Mouse (Mus musculus): ENCODE measurements around the gene Mrps36. TPM values are rescaled to one million over a fixed set of nuclear protein-coding genes. Genes with fewer than 3 reads are reported as not detected.
"Not testable (repeated sequence)": the region's sequence is repeated elsewhere in the genome, so short reads cannot be mapped to it uniquely, and the experiment has no call there.

Mrps36 gene
- 246 and 254 TPM in 2 replicates for polyA plus RNA-seq (2015; fragmentation: Nextera tagmentation; extraction: Ambion mirVana)

DNA sequence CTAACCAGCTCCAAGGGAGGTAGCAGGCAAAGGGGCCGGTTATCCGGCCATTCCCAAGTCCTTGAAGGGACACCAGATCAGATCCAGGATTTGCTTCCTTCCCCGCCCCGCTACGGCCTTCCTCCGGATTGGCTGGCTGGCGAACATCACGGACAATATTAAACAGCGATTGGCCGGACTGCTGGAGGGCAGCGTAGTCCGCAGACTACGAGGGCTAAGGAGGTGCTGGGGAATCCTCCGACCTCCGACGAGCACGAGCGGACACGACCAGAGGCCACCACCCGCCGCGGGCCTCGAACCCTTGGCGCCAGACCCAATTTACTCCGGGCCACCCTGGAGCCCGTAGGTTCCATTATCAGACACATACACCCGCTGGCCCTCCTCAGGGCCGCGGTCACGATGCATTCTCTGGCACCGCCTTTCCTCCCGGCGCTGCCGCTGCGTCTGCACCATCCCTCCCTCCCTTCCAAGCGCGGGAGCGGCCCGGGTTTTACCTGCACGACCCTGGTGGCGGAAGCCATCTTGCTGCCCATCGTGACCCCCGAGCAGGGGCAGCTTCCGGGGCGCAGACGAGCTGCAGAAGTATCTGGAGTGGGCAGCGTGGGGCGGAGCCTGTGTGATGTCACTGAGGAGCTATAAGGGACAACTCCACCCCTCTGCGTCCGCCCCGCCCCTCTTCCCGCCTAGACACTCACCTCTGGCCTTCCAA lies at the start of gene Mrps36:
TSS of gene Mrps36 (minus strand) at position 624 of the 709 bp plus-strand sequence.
- no peaks in the 10 kb centered on the region for H3K36me3 ChIP-seq (ENCODE audit: control insufficient read depth, insufficient read depth)
- H3K9me3 ChIP-seq (replicated peaks; ENCODE audit: control insufficient read depth, low read length), result no peaks in the 10 kb centered on the region
- H3K27me3 ChIP-seq (ENCODE audit: control insufficient read depth, insufficient read depth, low read length), result no peaks in the 10 kb centered on the region
- H3K4me1 ChIP-seq (ENCODE audit: control insufficient read depth, insufficient read depth, low read length), result peaks cover 10% of the 10 kb centered on the region
- peak within 1 kb of the TSS; percentile 86 for H3K4me3 ChIP-seq (ENCODE audit: low read length)
- H3K9ac ChIP-seq (ENCODE audit: low read length), result peak within 1 kb of the TSS; percentile 93
- under 1% methylated on average over 52 of the region's 52 CpGs for WGBS
- H3K4me2 ChIP-seq (ENCODE audit: low read depth, low read length), result peak within 1 kb of the TSS; percentile 70
- ATAC-seq (replicated peaks; ENCODE audit: extremely low read depth, insufficient read depth, low FRiP score), result peak; percentile 95
- H3K27ac ChIP-seq (ENCODE audit: low read length), result peak within 1 kb of the TSS; percentile 99

DNA sequence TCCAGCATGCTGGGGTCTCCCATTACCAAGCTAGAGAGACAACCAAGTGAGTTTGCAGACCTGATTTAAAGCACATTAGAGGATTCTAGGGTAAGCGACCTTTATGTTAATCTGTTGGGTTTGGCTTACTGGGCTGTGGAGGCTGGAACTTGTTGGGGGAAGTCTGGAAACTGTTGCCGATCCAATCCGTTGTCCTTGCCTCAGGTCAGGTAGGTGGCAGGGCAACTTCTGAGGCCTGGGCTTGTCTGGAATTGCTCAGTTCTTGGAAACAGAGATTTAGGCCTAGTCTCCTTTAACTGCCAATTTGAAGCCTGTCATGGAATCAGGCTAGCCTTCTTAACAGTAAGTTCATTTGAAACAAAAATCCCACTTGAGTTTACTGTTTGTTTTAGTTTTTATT lies 44.6 kb upstream of the Mrps36 start:
- H3K4me3 ChIP-seq (ENCODE audit: low read length), result no peak overlapping the region
- H3K27me3 ChIP-seq (ENCODE audit: control insufficient read depth, insufficient read depth, low read length), result no peaks in the 10 kb centered on the region
- H3K9me3 ChIP-seq (replicated peaks; ENCODE audit: control insufficient read depth, low read length), result no peaks in the 10 kb centered on the region
- no peaks in the 10 kb centered on the region; the same call in 1 of the 2 replicates for H3K36me3 ChIP-seq (ENCODE audit: control insufficient read depth, insufficient read depth)
- 80% methylated on average over 3 of the region's 3 CpGs for WGBS
- H3K4me2 ChIP-seq (ENCODE audit: low read depth, low read length), result no peak overlapping the region
- ATAC-seq (replicated peaks; ENCODE audit: extremely low read depth, insufficient read depth, low FRiP score), result no peak
- H3K27ac ChIP-seq (ENCODE audit: low read length), result no peak overlapping the region
- peaks cover 14% of the 10 kb centered on the region for H3K4me1 ChIP-seq (ENCODE audit: control insufficient read depth, insufficient read depth, low read length)
- no peak overlapping the region for H3K9ac ChIP-seq (ENCODE audit: low read length)

DNA sequence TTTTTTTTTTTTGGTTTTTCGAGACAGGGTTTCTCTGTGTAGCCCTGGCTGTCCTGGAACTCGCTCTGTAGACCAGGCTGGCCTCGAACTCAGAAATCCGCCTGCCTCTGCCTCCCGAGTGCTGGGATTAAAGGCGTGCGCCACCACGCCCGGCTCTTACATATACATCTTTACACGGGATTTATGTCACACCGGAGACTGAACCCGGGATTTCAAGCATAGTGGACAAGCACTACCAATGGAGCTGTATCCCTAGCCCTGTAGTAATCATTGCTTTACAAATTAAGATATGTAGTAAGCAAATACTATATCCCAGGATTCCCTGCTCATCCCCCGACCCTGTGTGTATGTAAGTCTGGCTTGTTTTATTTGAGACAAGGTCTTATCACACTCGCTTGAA lies 43.6 kb upstream of the Mrps36 start:
- not testable (repeated sequence) for ATAC-seq (replicated peaks; ENCODE audit: extremely low read depth, insufficient read depth, low FRiP score); H3K9me3 ChIP-seq (replicated peaks; ENCODE audit: control insufficient read depth, low read length); H3K9ac ChIP-seq (ENCODE audit: low read length); H3K27ac ChIP-seq (ENCODE audit: low read length); H3K4me3 ChIP-seq (ENCODE audit: low read length); H3K4me2 ChIP-seq (ENCODE audit: low read depth, low read length); H3K36me3 ChIP-seq (ENCODE audit: control insufficient read depth, insufficient read depth); H3K27me3 ChIP-seq (ENCODE audit: control insufficient read depth, insufficient read depth, low read length)
- 95% methylated on average over 11 of the region's 14 CpGs for WGBS
- H3K4me1 ChIP-seq (ENCODE audit: control insufficient read depth, insufficient read depth, low read length), result peaks cover 23% of the 10 kb centered on the region

DNA sequence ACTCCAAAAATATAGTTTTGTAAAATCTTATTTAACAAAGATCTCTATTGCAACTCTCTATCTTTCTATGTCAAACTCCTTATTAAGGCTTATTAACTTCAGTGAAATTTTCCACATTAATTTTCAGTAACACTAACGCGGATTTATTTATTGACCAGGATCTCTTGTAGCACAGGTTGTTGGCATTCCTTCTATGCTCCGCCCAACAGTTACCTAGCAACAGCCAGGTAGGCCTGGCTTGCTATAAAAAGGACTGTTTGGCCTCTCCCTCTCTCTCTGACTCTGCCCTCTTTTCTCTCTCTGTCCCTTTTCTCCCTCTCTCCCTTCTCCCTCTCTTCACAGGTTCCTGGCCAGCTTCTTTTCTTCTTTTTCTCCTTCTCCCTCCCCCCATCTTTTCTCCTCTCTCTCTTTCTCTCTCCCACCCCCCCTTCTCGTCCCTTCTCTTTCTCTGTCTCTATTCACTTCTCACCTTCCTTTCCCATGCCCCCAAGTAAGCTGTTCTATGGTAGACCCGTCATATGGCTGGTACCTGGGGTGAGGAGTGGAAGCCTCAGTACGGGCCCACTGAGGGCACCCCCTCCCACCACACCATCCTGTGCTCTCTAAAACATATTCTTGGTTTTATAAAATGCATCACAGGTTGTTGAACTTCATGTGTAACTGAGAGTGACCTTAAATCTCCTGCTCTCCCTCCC lies 43.0 kb upstream of the Mrps36 start:
- peaks cover 4% of the 10 kb centered on the region; the same call in 1 of the 2 replicates for H3K36me3 ChIP-seq (ENCODE audit: control insufficient read depth, insufficient read depth)
- WGBS, result 77% methylated on average over 6 of the region's 6 CpGs
- no peak for ATAC-seq (replicated peaks; ENCODE audit: extremely low read depth, insufficient read depth, low FRiP score)

DNA sequence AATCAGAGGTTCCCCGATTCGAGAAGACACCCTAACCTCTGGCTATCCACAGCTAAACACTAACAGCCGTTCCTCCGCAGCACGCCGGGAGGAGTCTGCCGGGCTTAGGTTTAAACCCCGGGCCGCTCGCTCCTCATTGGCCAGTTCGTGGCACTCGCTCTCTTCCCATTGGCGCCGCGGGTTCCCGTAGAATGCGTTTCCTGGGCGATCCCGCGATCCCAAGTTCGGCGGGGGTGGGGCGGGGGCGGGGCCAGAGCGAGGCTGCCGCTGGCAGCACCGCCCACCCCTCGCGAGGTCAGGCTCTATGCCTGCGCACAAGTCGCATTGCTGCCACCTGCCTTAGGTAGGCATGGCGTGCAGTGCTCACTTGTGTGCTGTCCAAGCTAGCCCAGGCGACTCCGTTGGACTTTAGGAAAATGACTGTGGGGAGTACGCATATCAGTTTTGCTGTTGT lies 42.0 kb upstream of the Mrps36 start, which contains the start of gene Ccnb1:
TSS of gene Ccnb1 (minus strand) at position 157 of the 454 bp plus-strand sequence.
- peak within 1 kb of the TSS; percentile 75 for H3K27ac ChIP-seq (ENCODE audit: low read length)
- peak within 1 kb of the TSS; percentile 91 for H3K9ac ChIP-seq (ENCODE audit: low read length)
- H3K4me1 ChIP-seq (ENCODE audit: control insufficient read depth, insufficient read depth, low read length), result peaks cover 24% of the 10 kb centered on the region
- WGBS, result under 1% methylated on average over 35 of the region's 35 CpGs
- H3K4me2 ChIP-seq (ENCODE audit: low read depth, low read length), result peak within 1 kb of the TSS; percentile 94
- peaks cover 7% of the 10 kb centered on the region for H3K36me3 ChIP-seq (ENCODE audit: control insufficient read depth, insufficient read depth)
- H3K27me3 ChIP-seq (ENCODE audit: control insufficient read depth, insufficient read depth, low read length), result no peaks in the 10 kb centered on the region
- ATAC-seq (replicated peaks; ENCODE audit: extremely low read depth, insufficient read depth, low FRiP score), result peak; percentile 98
- peak within 1 kb of the TSS; percentile 95 for H3K4me3 ChIP-seq (ENCODE audit: low read length)
- no peaks in the 10 kb centered on the region for H3K9me3 ChIP-seq (replicated peaks; ENCODE audit: control insufficient read depth, low read length)

More for the DNA sequence above, 43.0 kb upstream of the Mrps36 start:
- Histone ChIP-seq H3K4me3 (ENCODE audit: low read length) (no peak overlapping the region), H3K27me3 (ENCODE audit: control insufficient read depth, insufficient read depth, low read length) (no peaks in the 10 kb centered on the region), H3K4me1 (ENCODE audit: control insufficient read depth, insufficient read depth, low read length) (peaks cover 24% of the 10 kb centered on the region), H3K9ac (ENCODE audit: low read length) (no peak overlapping the region), H3K27ac (ENCODE audit: low read length) (no peak overlapping the region), H3K4me2 (ENCODE audit: low read depth, low read length) (no peak overlapping the region), H3K9me3 (replicated peaks; ENCODE audit: control insufficient read depth, low read length) (no peaks in the 10 kb centered on the region)

DNA sequence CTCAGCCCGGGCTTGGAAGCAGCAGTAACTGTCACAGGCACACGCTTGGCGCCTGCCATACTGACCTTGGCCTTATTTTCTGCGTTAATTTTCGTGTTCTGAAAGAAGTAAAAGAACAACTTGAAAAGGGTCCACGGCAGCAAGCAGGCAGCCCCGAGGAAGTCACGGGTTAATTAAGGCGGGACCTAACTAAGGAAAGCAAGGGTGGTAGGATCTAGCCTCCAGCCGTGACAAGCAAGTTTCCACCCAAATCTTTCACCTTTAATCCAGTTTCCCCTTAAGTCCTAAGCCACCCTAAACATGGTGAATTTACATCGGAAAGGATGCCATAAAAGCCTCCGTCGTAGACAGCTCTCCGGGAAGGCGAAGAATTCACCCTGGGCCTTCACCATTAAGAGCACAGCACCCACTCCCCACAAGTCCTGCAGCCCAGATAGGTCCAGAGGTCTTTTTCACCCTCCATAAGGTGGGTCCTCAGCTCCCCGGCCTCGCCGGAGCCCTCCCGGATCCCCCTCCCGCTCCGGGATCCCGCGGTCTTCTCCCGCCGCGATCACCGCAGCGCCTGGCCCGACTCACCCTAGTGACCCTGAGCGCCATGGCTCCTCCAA lies 41.5 kb upstream of the Mrps36 start:
- H3K27me3 ChIP-seq (ENCODE audit: control insufficient read depth, insufficient read depth, low read length), result no peaks in the 10 kb centered on the region
- peaks cover 11% of the 10 kb centered on the region for H3K36me3 ChIP-seq (ENCODE audit: control insufficient read depth, insufficient read depth)
- ATAC-seq (replicated peaks; ENCODE audit: extremely low read depth, insufficient read depth, low FRiP score), result no peak; the same call in 1 of the 2 replicates
- H3K9ac ChIP-seq (ENCODE audit: low read length), result peak overlapping the region; percentile 91
- H3K27ac ChIP-seq (ENCODE audit: low read length), result peak overlapping the region; percentile 75
- peaks cover 24% of the 10 kb centered on the region for H3K4me1 ChIP-seq (ENCODE audit: control insufficient read depth, insufficient read depth, low read length)
- no peaks in the 10 kb centered on the region for H3K9me3 ChIP-seq (replicated peaks; ENCODE audit: control insufficient read depth, low read length)
- peak overlapping the region; percentile 94 for H3K4me2 ChIP-seq (ENCODE audit: low read depth, low read length)
- WGBS, result under 1% methylated on average over 30 of the region's 30 CpGs
- peak overlapping the region; percentile 95 for H3K4me3 ChIP-seq (ENCODE audit: low read length)

DNA sequence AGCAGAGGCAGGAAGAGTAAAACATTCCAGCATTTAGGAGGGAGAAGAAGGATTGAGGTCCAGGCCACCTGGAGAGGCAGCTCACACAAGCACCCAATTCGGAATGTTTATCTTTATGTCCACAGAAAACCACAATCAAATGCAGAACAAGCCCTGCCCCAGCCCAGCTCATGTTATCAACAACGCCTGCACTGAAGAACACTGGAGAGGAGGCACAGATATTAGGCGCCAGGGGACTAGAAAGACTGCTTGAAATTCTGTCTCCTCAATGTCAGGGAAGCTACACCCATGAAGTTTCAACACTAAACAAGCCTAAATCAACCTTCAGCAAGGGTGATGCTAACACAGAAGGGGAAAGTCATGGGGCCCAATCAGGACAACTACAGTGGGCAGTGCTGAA lies 33.0 kb upstream of the Mrps36 start:
- H3K27me3 ChIP-seq (ENCODE audit: control insufficient read depth, insufficient read depth, low read length), result no peaks in the 10 kb centered on the region
- no peak overlapping the region for H3K27ac ChIP-seq (ENCODE audit: low read length)
- H3K4me1 ChIP-seq (ENCODE audit: control insufficient read depth, insufficient read depth, low read length), result peaks cover 13% of the 10 kb centered on the region
- peaks cover 10% of the 10 kb centered on the region for H3K36me3 ChIP-seq (ENCODE audit: control insufficient read depth, insufficient read depth)
- no peak overlapping the region for H3K4me3 ChIP-seq (ENCODE audit: low read length)
- no peak overlapping the region for H3K9ac ChIP-seq (ENCODE audit: low read length)
- 51% methylated on average over 3 of the region's 3 CpGs for WGBS
- H3K9me3 ChIP-seq (replicated peaks; ENCODE audit: control insufficient read depth, low read length), result no peaks in the 10 kb centered on the region
- no peak overlapping the region for H3K4me2 ChIP-seq (ENCODE audit: low read depth, low read length)
- ATAC-seq (replicated peaks; ENCODE audit: extremely low read depth, insufficient read depth, low FRiP score), result no peak

DNA sequence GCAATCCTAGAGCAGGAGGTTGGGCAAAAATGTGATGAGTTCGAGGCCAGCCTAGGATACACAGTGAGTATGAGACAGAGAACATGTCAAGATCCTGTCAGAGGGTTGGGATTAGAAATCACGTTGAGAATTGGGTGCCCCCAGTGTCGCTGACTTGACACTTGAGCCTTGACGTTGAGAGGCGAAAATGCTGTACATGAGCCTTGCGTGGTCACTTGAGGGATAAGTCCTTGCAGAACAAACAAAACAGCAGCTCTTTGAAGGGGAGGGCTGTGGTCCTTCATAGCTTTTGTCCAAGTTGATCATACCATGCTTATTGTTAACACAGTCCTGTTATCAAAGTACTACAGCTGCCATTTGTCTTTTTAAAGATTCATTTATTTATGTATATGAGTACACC lies 32.3 kb upstream of the Mrps36 start:
- no peaks in the 10 kb centered on the region for H3K9me3 ChIP-seq (replicated peaks; ENCODE audit: control insufficient read depth, low read length)
- no peak for ATAC-seq (replicated peaks; ENCODE audit: extremely low read depth, insufficient read depth, low FRiP score)
- no peak overlapping the region for H3K9ac ChIP-seq (ENCODE audit: low read length)
- no peak overlapping the region for H3K4me2 ChIP-seq (ENCODE audit: low read depth, low read length)
- H3K4me1 ChIP-seq (ENCODE audit: control insufficient read depth, insufficient read depth, low read length), result peaks cover 13% of the 10 kb centered on the region
- no peaks in the 10 kb centered on the region for H3K27me3 ChIP-seq (ENCODE audit: control insufficient read depth, insufficient read depth, low read length)
- 55% methylated on average over 6 of the region's 6 CpGs for WGBS
- H3K4me3 ChIP-seq (ENCODE audit: low read length), result no peak overlapping the region
- H3K36me3 ChIP-seq (ENCODE audit: control insufficient read depth, insufficient read depth), result peaks cover 8% of the 10 kb centered on the region
- H3K27ac ChIP-seq (ENCODE audit: low read length), result no peak overlapping the region

All from heart, embryonic 16.5 days (tissue).